Mouse (Mus musculus): Measurements from ENCODE around the gene Luc7l2. TPM values are rescaled to one million over a fixed set of nuclear protein-coding genes. Genes with fewer than 3 reads are reported as not detected.

Luc7l2 gene
- total and polyA plus RNA-seq, 3 experiments, result 62.0 to 173 (median 92.5) TPM

DNA sequence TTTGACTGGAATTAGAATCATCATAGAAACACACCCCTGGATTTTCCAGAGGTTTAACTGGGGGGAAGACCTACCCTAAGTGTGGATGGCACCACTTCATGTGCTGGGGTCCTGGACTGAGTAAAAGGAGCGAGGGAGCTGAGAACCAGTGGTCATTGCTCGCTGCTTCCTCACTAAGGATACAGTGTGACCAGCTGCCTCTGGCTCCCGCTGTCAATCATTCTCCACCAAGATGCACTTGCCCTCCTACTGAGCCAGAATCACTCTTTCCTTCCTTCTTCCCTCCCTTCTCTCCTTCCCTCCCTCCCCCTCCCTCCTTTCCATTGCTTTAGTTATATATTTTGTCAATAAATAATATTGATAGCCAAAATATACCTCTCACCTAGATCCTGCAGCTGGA is 91.9 kb downstream of the Luc7l2 start:
- H3K4me3 ChIP-seq (replicated peaks in 1 of 3; ENCODE audit: low read depth in 2 of 3, low read length in 2 of 3, poor library complexity in 1 of 3), result no peak overlapping the region
- TF ChIP-seq CTCF (conservative IDR thresholded peaks at IDR 0.05 in 1 of 2, IDR thresholded peaks at IDR 0.05 in 1 of 2; ENCODE audit: low read depth in 2 of 2, low read length in 2 of 2) (no peak), TBP (conservative IDR thresholded peaks at IDR 0.05; ENCODE audit: low read depth, low read length) (no peak), BHLHE40 (IDR thresholded peaks at IDR 0.05; ENCODE audit: low read depth, low read length) (no peak), UBTF (IDR thresholded peaks at IDR 0.05; ENCODE audit: low read depth, low read length) (no peak), POLR2AphosphoS2 (IDR thresholded peaks at IDR 0.05; ENCODE audit: low read depth, low read length) (no peak), ETS1 (conservative IDR thresholded peaks at IDR 0.05; ENCODE audit: low read depth, low read length) (no peak), PAX5 (IDR thresholded peaks at IDR 0.05; ENCODE audit: low read length) (no peak), SMC3 (IDR thresholded peaks at IDR 0.05; ENCODE audit: low read depth, low read length) (no peak), CHD1 (IDR thresholded peaks at IDR 0.05; ENCODE audit: low read depth, low read length) (no peak), SIN3A (IDR thresholded peaks at IDR 0.05; ENCODE audit: low read length) (no peak), MEF2A (IDR thresholded peaks at IDR 0.05; ENCODE audit: borderline replicate concordance, low read depth, low read length) (no peak), E2F4 (IDR thresholded peaks at IDR 0.05; ENCODE audit: insufficient replicate concordance, low read depth, low read length) (no peak)
- dilution Hi-C loops (cut with MboI; ENCODE audit: extremely low pct_ligation_motif_present, extremely low pct_unique_long_range_greater_than_20kb, low sequenced_read_pairs) (no loop called here), in situ Hi-C loops (cut with MboI; ENCODE audit: low pct_ligation_motif_present, low pct_unique_long_range_greater_than_20kb, low sequenced_read_pairs) (loop anchor here (10.0 kb wide), 1 partner anchor 262 kb away; no protein-coding TSS in a partner anchor)
- no peaks in the 10 kb centered on the region for H3K9me3 ChIP-seq (replicated peaks; ENCODE audit: low read length)
- peaks cover 4 to 5% of the 10 kb centered on the region in 2 experiments; a peak in 1 of 4 replicates for H3K4me1 ChIP-seq (ENCODE audit: control insufficient read depth in 1 of 2, insufficient read depth in 2 of 2)
- no peaks in the 10 kb centered on the region for H3K79me2 ChIP-seq (replicated peaks; ENCODE audit: control insufficient read depth, extremely low read depth, insufficient read depth, poor library complexity, severe bottlenecking)
- no peak overlapping the region for H3K9ac ChIP-seq (ENCODE audit: insufficient read depth, low read depth)
- DNase-seq (ENCODE audit: extremely low read depth), result no peak
- H3K27ac ChIP-seq (ENCODE audit: insufficient read depth, low read depth), result no peak overlapping the region
- H3K27me3 ChIP-seq (replicated peaks), result no peaks in the 10 kb centered on the region
- no peak overlapping the region for H3K4me2 ChIP-seq (ENCODE audit: insufficient read depth, low read depth, poor library complexity, severe bottlenecking)
- no peaks in the 10 kb centered on the region for H3K36me3 ChIP-seq (replicated peaks in 1 of 2; ENCODE audit: control insufficient read depth in 1 of 2, insufficient read depth in 1 of 2, low read length in 1 of 2)

DNA sequence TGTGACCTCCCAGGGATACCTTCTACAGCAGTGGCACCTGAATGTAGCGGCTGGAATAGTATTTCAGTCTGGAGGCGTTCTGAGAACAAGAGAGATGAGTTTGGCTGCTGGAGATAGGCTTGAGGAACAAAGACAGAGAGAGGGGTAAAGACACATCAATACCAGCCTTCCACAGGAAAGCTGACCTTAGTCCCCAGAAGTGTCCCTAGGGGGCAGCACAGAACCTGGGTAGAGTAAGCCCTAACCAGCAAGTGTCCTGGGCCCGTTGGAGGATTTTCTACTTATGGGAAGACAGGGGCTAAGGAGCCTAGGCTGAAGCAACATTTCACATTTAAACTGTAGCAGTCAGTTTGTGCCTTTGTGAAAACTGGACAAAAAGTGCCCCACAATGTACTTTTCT is 98.4 kb downstream of the Luc7l2 start:
- Histone ChIP-seq H3K27ac (ENCODE audit: insufficient read depth, low read depth) (no peak overlapping the region), H3K4me2 (ENCODE audit: insufficient read depth, low read depth, poor library complexity, severe bottlenecking) (no peak overlapping the region), H3K4me1 (ENCODE audit: control insufficient read depth in 1 of 2, insufficient read depth in 2 of 2) (no peaks in the 10 kb centered on the region), H3K36me3 (replicated peaks in 1 of 2; ENCODE audit: control insufficient read depth in 1 of 2, insufficient read depth in 1 of 2, low read length in 1 of 2) (no peaks in the 10 kb centered on the region), H3K27me3 (replicated peaks) (no peaks in the 10 kb centered on the region), H3K4me3 (replicated peaks in 1 of 3; ENCODE audit: low read depth in 2 of 3, low read length in 2 of 3, poor library complexity in 1 of 3) (no peak overlapping the region), H3K79me2 (replicated peaks; ENCODE audit: control insufficient read depth, extremely low read depth, insufficient read depth, poor library complexity, severe bottlenecking) (no peaks in the 10 kb centered on the region), H3K9ac (ENCODE audit: insufficient read depth, low read depth) (no peak overlapping the region), H3K9me3 (replicated peaks; ENCODE audit: low read length) (peaks cover 4% of the 10 kb centered on the region)
- peak; percentile 59 for DNase-seq (ENCODE audit: extremely low read depth)
- in situ Hi-C loops (cut with MboI; ENCODE audit: low pct_ligation_motif_present, low pct_unique_long_range_greater_than_20kb, low sequenced_read_pairs), result loop anchor here (5.0 to 10.0 kb wide), 2 partner anchors 48 to 255 kb away; no protein-coding TSS in a partner anchor
- TF ChIP-seq ZMIZ1 (IDR thresholded peaks at IDR 0.05; ENCODE audit: low read depth, low read length) (no peak), SIN3A (IDR thresholded peaks at IDR 0.05; ENCODE audit: low read length) (no peak), HCFC1 (IDR thresholded peaks at IDR 0.05; ENCODE audit: low read depth, low read length) (no peak), TBP (conservative IDR thresholded peaks at IDR 0.05; ENCODE audit: low read depth, low read length) (no peak), KAT2A (IDR thresholded peaks at IDR 0.05; ENCODE audit: insufficient replicate concordance, low read length) (no peak), BHLHE40 (IDR thresholded peaks at IDR 0.05; ENCODE audit: low read depth, low read length) (no peak), MAZ (IDR thresholded peaks at IDR 0.05; ENCODE audit: low read depth, low read length) (no peak), CTCF (conservative IDR thresholded peaks at IDR 0.05 in 1 of 2, IDR thresholded peaks at IDR 0.05 in 1 of 2; ENCODE audit: low read depth in 2 of 2, low read length in 2 of 2) (peak; percentile 16 to 71; a peak in 3 of 4 replicates), SMC3 (IDR thresholded peaks at IDR 0.05; ENCODE audit: low read depth, low read length) (peak; percentile 40), E2F4 (IDR thresholded peaks at IDR 0.05; ENCODE audit: insufficient replicate concordance, low read depth, low read length) (no peak), RAD21 (IDR thresholded peaks at IDR 0.05; ENCODE audit: low read depth, low read length) (peak; percentile 58), MXI1 (IDR thresholded peaks at IDR 0.05; ENCODE audit: low read depth, low read length) (no peak), USF2 (conservative IDR thresholded peaks at IDR 0.05; ENCODE audit: low read depth, low read length) (no peak), JUN (IDR thresholded peaks at IDR 0.05; ENCODE audit: insufficient read depth, low read depth, low read length) (no peak)
- dilution Hi-C loops (cut with MboI; ENCODE audit: extremely low pct_ligation_motif_present, extremely low pct_unique_long_range_greater_than_20kb, low sequenced_read_pairs), result no loop called here

Measured in CH12.LX (cell line).